Mouse (Mus musculus): ENCODE data around the gene Cx3cl1.

DNA sequence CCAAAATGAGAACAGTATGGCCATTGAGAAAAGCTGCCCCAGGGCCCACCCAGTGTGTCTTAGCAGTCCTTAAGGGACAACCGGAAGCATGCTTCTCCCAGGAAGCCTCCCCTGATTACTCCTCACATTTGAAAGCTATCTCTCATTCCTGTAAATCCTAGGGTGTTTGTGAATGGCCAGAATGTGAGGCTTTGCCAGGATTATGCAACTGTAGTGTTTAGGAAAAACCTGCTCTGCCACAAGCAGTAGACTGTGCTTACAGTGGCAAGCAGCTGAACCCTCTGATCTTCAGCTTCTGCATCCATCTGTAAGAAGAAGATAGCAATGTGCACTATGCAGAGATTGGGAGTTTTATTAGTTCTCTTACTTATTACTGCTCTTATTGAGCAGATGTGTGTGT lies 2.8 kb downstream of the Cx3cl1 start:
- TF ChIP-seq POLR2A (IDR thresholded peaks at IDR 0.05; ENCODE audit: borderline replicate concordance, extremely low read depth, low read depth, low read length) (no peak), CTCF (IDR thresholded peaks at IDR 0.05; ENCODE audit: insufficient read depth, low read length) (no peak)

All from lung, adult 2 months (tissue).